Mouse (Mus musculus) midbrain, embryonic 11.5 days (tissue): ENCODE results near the gene Procr. TPM values are rescaled to one million over a fixed set of nuclear protein-coding genes. Genes with fewer than 3 reads are reported as not detected.

Experiments used
- polyA plus RNA-seq: library from polyadenylated mRNA; unstranded; fragments of >200 nt; fragmentation: Nextera tagmentation; extraction: Ambion mirVana; gene quantifications from 2 replicates; pipeline ENCODE4 v1.2.1, GENCODE M21; 2014

The Procr gene
- polyA plus RNA-seq, 1 experiment from 2014 or later = 3.2 TPM

Other genes with a start within 250 kb of the Procr start
- gene Acss2, start 233.2 kb upstream of the Procr start, polyA plus RNA-seq = 21.9 and 23.1 TPM in 2 replicates
- gene Ggt7, start 232.9 kb upstream of the Procr start, polyA plus RNA-seq = 10.3 and 12.9 TPM in 2 replicates
- gene Gss, start 158.3 kb upstream of the Procr start, polyA plus RNA-seq = 14.7 and 17.5 TPM in 2 replicates
- gene Myh7b, start 139.9 kb upstream of the Procr start, polyA plus RNA-seq = 0.59 and 0.63 TPM in 2 replicates
- gene Trpc4ap, start 58.7 kb upstream of the Procr start, polyA plus RNA-seq = 138 and 144 TPM in 2 replicates
- 32.3 and 34.6 TPM in 2 replicates for gene Edem2, start 21.6 kb upstream of the Procr start, polyA plus RNA-seq
- not detected in 2 replicates for gene Gm17581, start 15.3 kb upstream of the Procr start, polyA plus RNA-seq
- gene Mmp24, start 24.2 kb downstream of the Procr start, polyA plus RNA-seq = 2.0 and 2.1 TPM in 2 replicates
- 7.9 and 8.0 TPM in 2 replicates for gene BC029722, start 68.3 kb downstream of the Procr start, polyA plus RNA-seq
- 188 TPM in 2 replicates for gene Eif6, start 75.8 kb downstream of the Procr start, polyA plus RNA-seq
- 0.14 and 0.25 TPM in 2 replicates for gene Fam83c, start 83.7 kb downstream of the Procr start, polyA plus RNA-seq
- gene Uqcc1, start 179.2 kb downstream of the Procr start, polyA plus RNA-seq = 77.3 and 88.8 TPM in 2 replicates
- gene Gm15557, start 189.6 kb downstream of the Procr start, polyA plus RNA-seq = not detected in 2 replicates
- 0.05 and 0.15 TPM in 2 replicates for gene Gdf5, start 194.2 kb downstream of the Procr start, polyA plus RNA-seq
- 13.2 and 13.8 TPM in 2 replicates for gene Cep250, start 205.3 kb downstream of the Procr start, polyA plus RNA-seq